Mouse (Mus musculus) brain, embryonic 14.5 days (tissue): ENCODE results near the gene Mcat. TPM values are rescaled to one million over a fixed set of nuclear protein-coding genes. Genes with fewer than 3 reads are reported as not detected.

ENCODE experiments used
- DNase-seq: peaks from one replicate; pipeline ENCODE4 v3.0.0-alpha.2; 2011; ENCODE audit warnings: low read depth
- CTCF ChIP-seq: fragments of 200-500 bp; IDR thresholded peaks from 2 replicates; pipeline ENCODE4 v1.5.1; 2012; ENCODE audit warnings: inconsistent platforms, mild to moderate bottlenecking, moderate library complexity, borderline replicate concordance; ENCODE audit not compliant: insufficient read depth, insufficient read length; ENCODE audit errors: extremely low read depth
- POLR2A ChIP-seq: fragments of 200-500 bp; IDR thresholded peaks from 2 replicates; pipeline ENCODE4 v1.6.1; 2012; ENCODE audit warnings: mild to moderate bottlenecking, inconsistent platforms, borderline replicate concordance; ENCODE audit not compliant: poor library complexity, insufficient read depth, insufficient read length, severe bottlenecking; ENCODE audit errors: extremely low read depth
- polyA plus RNA-seq: library from polyadenylated mRNA; depleted of rRNA; stranded (reverse); fragments of >200 nt; gene quantifications from 2 replicates; pipeline ENCODE4 v1.2.3, GENCODE M21; 2012

Gene Mcat
- polyA plus RNA-seq, 1 experiment = 32.8 TPM

DNA sequence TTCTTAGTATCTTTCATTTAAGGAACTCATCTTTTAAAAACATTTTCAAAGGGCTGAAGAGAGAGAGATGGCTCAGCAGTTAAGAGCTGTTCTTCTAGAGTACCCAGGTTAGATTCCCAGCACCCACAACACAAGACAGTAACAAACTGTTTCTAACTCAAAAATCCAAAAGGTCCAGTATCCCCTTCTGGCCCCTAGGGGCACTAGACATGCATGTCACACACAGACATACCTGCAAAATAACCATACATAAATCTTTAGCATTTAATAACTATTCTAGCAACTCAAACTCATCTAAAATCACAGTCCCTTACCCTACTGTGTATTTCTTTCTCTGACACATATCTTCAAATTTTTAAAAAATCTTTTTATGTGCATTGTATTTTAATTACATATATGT lies 9.8 kb downstream of the Mcat start:
- TF ChIP-seq POLR2A (no peak), CTCF (peak; percentile 25; the same call in 1 of the 2 replicates)
- DNase-seq = no peak

GRCm38 (mm10) chr15:83550137-83550536 lies 13.4 kb downstream of the Mcat start:
- TF ChIP-seq POLR2A (no peak), CTCF (no peak)

DNA sequence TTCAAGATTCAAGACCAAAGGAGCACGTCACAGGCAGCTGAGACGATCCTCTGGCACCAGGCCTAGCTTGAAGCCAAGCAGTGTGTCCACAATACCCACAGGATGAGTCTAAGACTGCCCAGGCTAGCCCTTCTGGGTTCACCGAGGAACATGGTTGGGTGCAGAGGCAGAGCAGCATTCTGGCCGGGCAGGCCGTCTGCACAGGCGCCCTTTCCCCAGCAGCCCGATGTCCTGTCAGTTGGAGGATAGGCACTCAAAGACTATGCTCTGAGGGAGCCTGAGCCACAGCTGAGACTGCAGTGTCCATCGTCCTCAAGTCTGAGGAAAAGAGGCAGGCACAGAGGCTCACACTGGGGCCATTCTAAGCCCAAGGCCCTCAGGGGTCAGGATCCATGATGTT lies 16.4 kb downstream of the Mcat start:
- TF ChIP-seq POLR2A (no peak), CTCF (no peak)
- DNase-seq = no peak

More at GRCm38 (mm10) chr15:83550137-83550536, 13.4 kb downstream of the Mcat start:
- DNase-seq = no peak

- no peak for DNase-seq
- TF ChIP-seq POLR2A (no peak), CTCF (no peak)
Observed at GRCm38 (mm10) chr15:83546029-83546428, 17.6 kb downstream of the Mcat start.

- TF ChIP-seq POLR2A = no peak
- TF ChIP-seq CTCF = no peak
- DNase-seq = no peak
Observed at GRCm38 (mm10) chr15:83541647-83542287, 21.8 kb downstream of the Mcat start.

- DNase-seq = no peak
- TF ChIP-seq CTCF (no peak), POLR2A (no peak)
Observed at GRCm38 (mm10) chr15:83539905-83540304, 23.7 kb downstream of the Mcat start.

DNA sequence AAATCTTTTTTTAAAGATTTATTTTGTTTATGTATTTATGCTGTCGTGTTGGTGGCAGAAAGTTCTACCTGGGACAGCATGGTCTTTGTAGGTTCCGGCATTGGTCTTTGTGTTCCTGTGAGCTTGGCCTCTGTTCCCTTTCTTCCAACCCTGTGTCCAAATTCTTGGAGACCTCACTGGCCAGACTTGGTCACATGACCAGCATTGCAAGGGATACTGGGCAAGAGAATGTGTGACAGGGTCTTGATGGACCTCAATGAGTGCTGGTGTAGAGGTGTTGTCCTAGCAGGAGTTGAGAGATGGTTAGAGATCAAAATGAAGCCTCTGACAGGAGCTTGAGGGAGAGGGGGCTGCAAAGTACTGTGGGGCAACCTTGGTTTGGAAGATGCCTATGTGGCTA lies 24.7 kb downstream of the Mcat start:
- TF ChIP-seq POLR2A = no peak
- no peak for TF ChIP-seq CTCF
- DNase-seq = no peak

- no peak for TF ChIP-seq CTCF
- TF ChIP-seq POLR2A = no peak
- DNase-seq = no peak
Observed at GRCm38 (mm10) chr15:83535890-83536231, 27.7 kb downstream of the Mcat start.

GRCm38 (mm10) chr15:83534960-83535889 lies 28.4 kb downstream of the Mcat start:
- DNase-seq = no peak
- TF ChIP-seq CTCF = no peak
- no peak for TF ChIP-seq POLR2A

- TF ChIP-seq POLR2A (no peak), CTCF (no peak)
- no peak for DNase-seq
Observed at GRCm38 (mm10) chr15:83532606-83533005, 31.0 kb downstream of the Mcat start.

DNA sequence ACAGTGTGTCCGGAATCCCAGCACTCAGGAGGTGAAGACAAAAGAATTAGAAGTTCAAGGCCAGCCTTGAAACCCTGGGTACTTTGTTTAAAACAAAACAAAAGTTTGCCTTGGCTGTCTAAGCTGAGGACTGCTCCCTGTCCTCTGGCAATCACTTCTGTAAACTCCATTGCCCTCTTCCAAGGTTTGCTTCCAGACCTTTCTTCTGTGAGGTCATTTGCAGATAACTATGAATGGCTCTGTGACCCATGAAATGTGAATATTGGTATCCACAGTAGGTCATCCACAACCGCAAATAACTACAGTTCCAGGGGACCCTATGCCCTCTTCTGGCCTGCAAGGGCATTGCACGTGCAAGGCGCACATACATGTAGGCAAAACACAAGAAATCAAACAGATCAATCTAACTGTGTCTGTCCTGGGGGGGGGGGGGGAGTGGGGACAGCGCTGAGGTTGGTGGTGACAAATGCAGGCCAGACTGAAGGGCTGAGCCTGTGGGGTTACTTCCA lies 31.6 kb downstream of the Mcat start:
- TF ChIP-seq CTCF = peak; percentile 40; the same call in 1 of the 2 replicates
- no peak for TF ChIP-seq POLR2A
- no peak for DNase-seq
